Mouse (Mus musculus) MEL (cell line): Measurements from ENCODE around the gene Cnih2. TPM values are rescaled to one million over a fixed set of nuclear protein-coding genes. Genes with fewer than 3 reads are reported as not detected.

Source experiments
- DNase-seq: peaks from one replicate; pipeline ENCODE4 v3.0.0; 2011; ENCODE audit warnings: low read depth, low spot score
- H3K27ac ChIP-seq: 2 replicates; pipeline ENCODE4 v1.5.1; 2012; ENCODE audit warnings: low read depth, mild to moderate bottlenecking, control low read depth, low read length, moderate library complexity; ENCODE audit not compliant: control insufficient read depth
- H3K27me3 ChIP-seq, 2 experiments: fragments of 150-350 bp in 1 of 2; sonication (generic) in 1 of 2; 2 replicates each; pipeline ENCODE4 v1.6.1; 2012; ENCODE audit warnings: low read length in 2 of 2, mild to moderate bottlenecking in 2 of 2, improper control_type of control experiment in 1 of 2, moderate library complexity in 1 of 2; ENCODE audit not compliant: insufficient read depth in 2 of 2, control insufficient read depth in 1 of 2
- H3K36me3 ChIP-seq, 2 experiments: 2 replicates each; pipeline ENCODE4 v1.6.1; 2012 to 2014; ENCODE audit warnings: low read length in 2 of 2, improper control_type of control experiment in 1 of 2, inconsistent platforms in 1 of 2, mild to moderate bottlenecking in 1 of 2; ENCODE audit not compliant: insufficient read depth in 2 of 2, control insufficient read depth in 1 of 2
- H3K4me1 ChIP-seq, 2 experiments: fragments of 150-350 bp in 1 of 2; sonication (generic) in 1 of 2; 2 replicates each; pipeline ENCODE4 v1.6.1; 2012; ENCODE audit warnings: low read length in 2 of 2, improper control_type of control experiment in 1 of 2, mild to moderate bottlenecking in 1 of 2; ENCODE audit not compliant: insufficient read depth in 2 of 2, control insufficient read depth in 1 of 2
- H3K4me3 ChIP-seq, 2 experiments: fragments of 150-350 bp in 1 of 2; sonication (generic) in 1 of 2; 2 replicates each; pipeline ENCODE4 v1.5.1; 2012; ENCODE audit warnings: low read depth in 2 of 2, low read length in 2 of 2, mild to moderate bottlenecking in 2 of 2, moderate library complexity in 2 of 2, control low read depth in 1 of 2, improper control_type of control experiment in 1 of 2; ENCODE audit not compliant: control insufficient read depth in 1 of 2, insufficient read depth in 1 of 2
- H3K79me2 ChIP-seq: 2 replicates; pipeline ENCODE4 v1.6.1; 2012; ENCODE audit warnings: mild to moderate bottlenecking, low read length, moderate library complexity; ENCODE audit not compliant: control insufficient read depth, poor library complexity, insufficient read depth
- H3K9ac ChIP-seq: 2 replicates; pipeline ENCODE4 v1.6.1; 2012; ENCODE audit warnings: low read depth, mild to moderate bottlenecking, control low read depth, low read length, moderate library complexity; ENCODE audit not compliant: control insufficient read depth, poor library complexity, severe bottlenecking
- H3K9me3 ChIP-seq: fragments of 150-350 bp; sonication (generic); replicated peaks from 2 replicates; pipeline ENCODE4 v1.6.1; 2012; ENCODE audit warnings: mild to moderate bottlenecking, low read length, improper control_type of control experiment, moderate library complexity; ENCODE audit not compliant: insufficient read depth
- CHD1 ChIP-seq: IDR thresholded peaks from 2 replicates; pipeline ENCODE4 v1.6.1; 2012; ENCODE audit warnings: low read depth, mild to moderate bottlenecking, inconsistent platforms, low read length, improper control_type of control experiment
- CTCF ChIP-seq, 3 experiments: IDR thresholded peaks in 2 of 3; conservative IDR thresholded peaks in 1 of 3; 2 replicates each; pipeline ENCODE4 v1.5.1; 2011 to 2012; ENCODE audit warnings: low read length in 3 of 3, low read depth in 2 of 3, mild to moderate bottlenecking in 2 of 3, improper control_type of control experiment in 1 of 3, inconsistent platforms in 1 of 3, mixed read lengths in 1 of 3, moderate library complexity in 1 of 3; ENCODE audit not compliant: control insufficient read depth in 1 of 3, insufficient read depth in 1 of 3, poor library complexity in 1 of 3, severe bottlenecking in 1 of 3
- ELF1 ChIP-seq: IDR thresholded peaks from 2 replicates; pipeline ENCODE4 v1.6.1; 2014; ENCODE audit warnings: low read depth, mild to moderate bottlenecking, inconsistent platforms, low read length, improper control_type of control experiment, moderate library complexity
- EP300 ChIP-seq, 2 experiments: IDR thresholded peaks; 2 replicates each; pipeline ENCODE4 v1.6.1; 2011; ENCODE audit warnings: improper control_type of control experiment in 2 of 2, low read length in 2 of 2, low read depth in 1 of 2, mild to moderate bottlenecking in 1 of 2
- JUND ChIP-seq: IDR thresholded peaks from 2 replicates; pipeline ENCODE4 v1.6.1; 2011; ENCODE audit warnings: low read depth, mild to moderate bottlenecking, improper control_type of control experiment, low read length
- MAX ChIP-seq: IDR thresholded peaks from 2 replicates; pipeline ENCODE4 v1.6.1; 2011; ENCODE audit warnings: low read length, improper control_type of control experiment
- MEF2A ChIP-seq: IDR thresholded peaks from 2 replicates; pipeline ENCODE4 v1.6.1; 2014; ENCODE audit warnings: low read depth, mild to moderate bottlenecking, inconsistent platforms, low read length, improper control_type of control experiment; ENCODE audit not compliant: poor library complexity, insufficient replicate concordance, severe bottlenecking; ENCODE audit errors: extremely low read depth
- MXI1 ChIP-seq: IDR thresholded peaks from 2 replicates; pipeline ENCODE4 v1.6.1; 2011; ENCODE audit warnings: mild to moderate bottlenecking, low read depth, low read length, improper control_type of control experiment
- MYB ChIP-seq: IDR thresholded peaks from 2 replicates; pipeline ENCODE4 v1.6.1; 2011; ENCODE audit warnings: mild to moderate bottlenecking, low read depth, low read length, improper control_type of control experiment
- POLR2AphosphoS2 ChIP-seq: IDR thresholded peaks from 2 replicates; pipeline ENCODE4 v1.6.1; 2011; ENCODE audit warnings: low read length, improper control_type of control experiment
- POLR2AphosphoS5 ChIP-seq: IDR thresholded peaks from 2 replicates; pipeline ENCODE4 v1.6.1; 2012; ENCODE audit warnings: low read depth, borderline replicate concordance, mild to moderate bottlenecking, inconsistent platforms, low read length, moderate library complexity, mixed read lengths
- RAD21 ChIP-seq: IDR thresholded peaks from 2 replicates; pipeline ENCODE4 v1.6.1; 2011; ENCODE audit warnings: mild to moderate bottlenecking, low read depth, low read length, improper control_type of control experiment
- RCOR1 ChIP-seq: IDR thresholded peaks from 2 replicates; pipeline ENCODE4 v1.6.1; 2012; ENCODE audit warnings: low read depth, mild to moderate bottlenecking, inconsistent platforms, low read length, improper control_type of control experiment
- TBP ChIP-seq: IDR thresholded peaks from 2 replicates; pipeline ENCODE4 v1.8.0; 2011; ENCODE audit warnings: low read depth, low read length, improper control_type of control experiment
- UBTF ChIP-seq: IDR thresholded peaks from 2 replicates; pipeline ENCODE4 v1.6.1; 2012; ENCODE audit warnings: low read depth, mild to moderate bottlenecking, inconsistent platforms, low read length, improper control_type of control experiment, moderate library complexity, borderline replicate concordance; ENCODE audit not compliant: insufficient read depth
- USF1 ChIP-seq: IDR thresholded peaks from 2 replicates; pipeline ENCODE4 v1.6.1; 2014; ENCODE audit warnings: low read depth, mild to moderate bottlenecking, inconsistent platforms, low read length, improper control_type of control experiment, moderate library complexity
- USF2 ChIP-seq, 2 experiments: IDR thresholded peaks; 2 replicates each; pipeline ENCODE4 v1.6.1; 2011 to 2012; ENCODE audit warnings: improper control_type of control experiment in 2 of 2, low read length in 2 of 2, borderline replicate concordance in 1 of 2, inconsistent platforms in 1 of 2, low read depth in 1 of 2, mild to moderate bottlenecking in 1 of 2; ENCODE audit not compliant: insufficient read depth in 1 of 2
- ZKSCAN1 ChIP-seq: IDR thresholded peaks from 2 replicates; pipeline ENCODE4 v1.6.1; 2012; ENCODE audit warnings: low read depth, mild to moderate bottlenecking, inconsistent platforms, low read length, improper control_type of control experiment, moderate library complexity
- ZNF384 ChIP-seq: IDR thresholded peaks from 2 replicates; pipeline ENCODE4 v1.6.1; 2012; ENCODE audit warnings: low read depth, mild to moderate bottlenecking, inconsistent platforms, low read length, improper control_type of control experiment
- polyA plus RNA-seq, 2 experiments: library from polyadenylated mRNA; stranded (reverse) in 1 of 2; unstranded in 1 of 2; fragments of >175 nt in 1 of 2; fragments of >200 nt in 1 of 2; gene quantifications; 2 replicates each; pipeline versions ENCODE4 v1.2.1 to v1.2.4; 2012; ENCODE audit warnings: low replicate concordance in 2 of 2, low read depth in 1 of 2; ENCODE audit not compliant: insufficient read length in 2 of 2, insufficient read depth in 1 of 2, missing spikeins in 1 of 2
- total RNA-seq: library from RNA; depleted of rRNA; stranded (reverse); fragments of 300-350 nt; gene quantifications from 2 replicates; pipeline ENCODE4 v1.2.3, GENCODE M21; 2012

Cnih2 gene
- total and polyA plus RNA-seq, 3 experiments: 1.0 to 2.7 TPM; not detected in 1

DNA sequence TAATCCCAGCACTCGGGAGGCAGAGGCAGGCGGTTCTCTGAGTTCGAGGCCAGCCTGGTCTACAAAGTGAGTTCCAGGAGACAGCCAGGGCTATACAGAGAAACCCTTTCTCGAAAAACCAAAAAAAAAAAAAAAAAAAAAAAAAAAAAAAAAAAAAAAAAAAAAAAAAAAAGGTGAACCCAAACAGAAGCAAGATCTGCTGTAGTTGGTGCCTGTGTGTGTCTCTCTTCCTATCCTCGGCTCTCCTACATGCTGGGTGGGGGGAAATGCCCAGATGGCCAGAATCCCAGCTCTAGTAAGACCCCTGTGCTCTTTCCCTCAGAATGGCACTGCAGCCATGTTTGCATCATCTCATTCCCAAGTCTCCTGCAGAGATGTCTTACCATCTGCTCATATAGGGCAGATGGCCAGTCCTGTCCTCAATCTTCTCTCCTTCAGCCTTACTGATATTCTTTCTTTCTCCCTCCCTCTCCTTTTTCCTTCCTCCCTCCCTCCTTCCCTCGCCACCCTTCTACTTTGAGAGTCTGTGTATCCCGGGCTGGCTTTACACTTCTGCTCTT is 25.8 kb upstream of the Cnih2 start:
- Histone ChIP-seq H3K27me3 (no peaks in the 10 kb centered on the region; a peak in 2 of 4 replicates), H3K4me3 (no peak overlapping the region), H3K36me3 (no peaks in the 10 kb centered on the region), H3K9ac (no peak overlapping the region), H3K79me2 (no peaks in the 10 kb centered on the region), H3K9me3 (no peaks in the 10 kb centered on the region), H3K27ac (no peak overlapping the region), H3K4me1 (no peaks in the 10 kb centered on the region)
- TF ChIP-seq ZNF384: peak; percentile 26; the same call in 1 of the 2 replicates
- TF ChIP-seq MYB: no peak
- no peak for DNase-seq

DNA sequence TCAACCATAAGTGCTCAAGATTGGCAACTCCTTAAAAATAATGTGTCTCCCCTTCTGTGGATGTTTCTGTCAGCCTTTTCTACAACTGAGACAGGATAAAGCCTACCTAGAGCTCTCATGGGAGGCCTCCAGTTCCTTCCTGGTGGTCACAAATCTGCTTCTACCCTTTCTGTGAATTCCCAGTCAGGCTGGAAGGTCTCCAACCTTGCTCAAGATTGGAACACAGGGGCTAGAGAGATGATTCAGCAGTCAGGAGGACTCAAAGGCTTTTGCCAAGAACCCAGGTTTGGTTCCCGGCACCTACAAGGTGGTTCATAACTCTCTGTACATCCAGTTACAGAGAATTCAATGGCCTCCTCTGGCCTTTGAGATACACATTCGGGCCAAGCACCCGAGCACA is 24.9 kb upstream of the Cnih2 start:
- Histone ChIP-seq H3K27ac (no peak overlapping the region), H3K4me1 (peaks cover 0 to 6% of the 10 kb centered on the region in 2 experiments; a peak in 1 of 4 replicates), H3K79me2 (no peaks in the 10 kb centered on the region), H3K27me3 (no peaks in the 10 kb centered on the region; a peak in 2 of 4 replicates), H3K9ac (no peak overlapping the region), H3K36me3 (no peaks in the 10 kb centered on the region), H3K4me3 (no peak overlapping the region), H3K9me3 (no peaks in the 10 kb centered on the region)
- no peak for DNase-seq
- TF ChIP-seq JUND: no peak
- TF ChIP-seq EP300 (IDR thresholded peaks at IDR 0.05; ENCODE audit: low read depth in 1 of 2, low read length in 2 of 2): no peak
- no peak for TF ChIP-seq POLR2AphosphoS2
- TF ChIP-seq CHD1: no peak
- no peak for TF ChIP-seq ELF1
- no peak for TF ChIP-seq MXI1
- no peak for TF ChIP-seq RAD21
- TF ChIP-seq CTCF (IDR thresholded peaks at IDR 0.05 in 2 of 3, conservative IDR thresholded peaks at IDR 0.05 in 1 of 3; ENCODE audit: control insufficient read depth in 1 of 3, insufficient read depth in 1 of 3, low read depth in 2 of 3, low read length in 3 of 3, poor library complexity in 1 of 3, severe bottlenecking in 1 of 3): no peak
- no peak for TF ChIP-seq USF1
- no peak for TF ChIP-seq UBTF
- TF ChIP-seq MAX: no peak
- TF ChIP-seq RCOR1: no peak
- no peak for TF ChIP-seq USF2 (IDR thresholded peaks at IDR 0.05; ENCODE audit: borderline replicate concordance in 1 of 2, insufficient read depth in 1 of 2, low read depth in 1 of 2, low read length in 2 of 2)
- TF ChIP-seq MEF2A: no peak
- TF ChIP-seq ZKSCAN1: no peak
- TF ChIP-seq TBP: no peak
- TF ChIP-seq POLR2AphosphoS5: no peak
